Mouse (Mus musculus) intestine, embryonic 14.5 days (tissue): ENCODE results near the gene Heatr3. TPM values are rescaled to one million over a fixed set of nuclear protein-coding genes. Genes with fewer than 3 reads are reported as not detected.

ENCODE experiments used
- ATAC-seq: fragments of 200-750 bp; cut with Nextera tagmentation; replicated peaks from 2 replicates; pipeline ENCODE4 v1.8.0; 2017; ENCODE audit warnings: low read depth, moderate number of reproducible peaks, moderate TSS enrichment, moderate library complexity; ENCODE audit not compliant: low FRiP score, low TSS enrichment
- DNase-seq: peaks from one replicate; pipeline ENCODE4 v3.0.0-alpha.2; 2018; ENCODE audit warnings: low spot score
- H3K27ac ChIP-seq: fragments of 300-500 bp; sonication (generic); 2 replicates; pipeline ENCODE4 v1.5.1; 2014; ENCODE audit warnings: low read depth, mild to moderate bottlenecking, control low read depth
- H3K27me3 ChIP-seq: fragments of 300-500 bp; sonication (generic); replicated peaks from 2 replicates; pipeline ENCODE4 v1.6.1; 2014; ENCODE audit warnings: low read length, control low read depth; ENCODE audit not compliant: control insufficient read depth, insufficient read depth
- H3K36me3 ChIP-seq: fragments of 300-500 bp; sonication (generic); 2 replicates; pipeline ENCODE4 v1.6.1; 2014; ENCODE audit warnings: low read length, control low read depth; ENCODE audit not compliant: control insufficient read depth, insufficient read depth
- H3K4me1 ChIP-seq: fragments of 300-500 bp; sonication (generic); replicated peaks from 2 replicates; pipeline ENCODE4 v1.6.1; 2014; ENCODE audit warnings: low read length, control low read depth, mixed read lengths; ENCODE audit not compliant: control insufficient read depth, insufficient read depth
- H3K4me2 ChIP-seq: fragments of 300-500 bp; sonication (generic); 2 replicates; pipeline ENCODE4 v1.6.1; 2014; ENCODE audit warnings: low read length
- H3K4me3 ChIP-seq: fragments of 300-500 bp; sonication (generic); 2 replicates; pipeline ENCODE4 v1.5.1; 2014; ENCODE audit warnings: low read depth, low read length, control low read depth, mixed read lengths
- H3K9ac ChIP-seq: fragments of 300-500 bp; sonication (generic); 2 replicates; pipeline ENCODE4 v1.6.1; 2014; ENCODE audit warnings: mild to moderate bottlenecking, low read length
- H3K9me3 ChIP-seq: fragments of 300-500 bp; sonication (generic); 2 replicates; pipeline ENCODE4 v1.6.1; 2016; ENCODE audit warnings: low read length, control low read depth; ENCODE audit not compliant: control insufficient read depth
- WGBS: fragments of 180-500 bp; shearing (Covaris S2); extraction: QIAGEN DNeasy Blood & Tissue Kit; methylation state at CpG from one replicate; pipeline ENCODE4 v1.1.7; 2014; 5-methylcytosine and 5-hydroxymethylcytosine counted together
- polyA plus RNA-seq: library from polyadenylated mRNA; unstranded; fragments of >200 nt; fragmentation: Nextera tagmentation; extraction: Ambion mirVana; gene quantifications from 2 replicates; pipeline ENCODE4 v1.2.1, GENCODE M21; 2014

The Heatr3 gene
- 51.3 and 51.5 TPM in 2 replicates for polyA plus RNA-seq

DNA sequence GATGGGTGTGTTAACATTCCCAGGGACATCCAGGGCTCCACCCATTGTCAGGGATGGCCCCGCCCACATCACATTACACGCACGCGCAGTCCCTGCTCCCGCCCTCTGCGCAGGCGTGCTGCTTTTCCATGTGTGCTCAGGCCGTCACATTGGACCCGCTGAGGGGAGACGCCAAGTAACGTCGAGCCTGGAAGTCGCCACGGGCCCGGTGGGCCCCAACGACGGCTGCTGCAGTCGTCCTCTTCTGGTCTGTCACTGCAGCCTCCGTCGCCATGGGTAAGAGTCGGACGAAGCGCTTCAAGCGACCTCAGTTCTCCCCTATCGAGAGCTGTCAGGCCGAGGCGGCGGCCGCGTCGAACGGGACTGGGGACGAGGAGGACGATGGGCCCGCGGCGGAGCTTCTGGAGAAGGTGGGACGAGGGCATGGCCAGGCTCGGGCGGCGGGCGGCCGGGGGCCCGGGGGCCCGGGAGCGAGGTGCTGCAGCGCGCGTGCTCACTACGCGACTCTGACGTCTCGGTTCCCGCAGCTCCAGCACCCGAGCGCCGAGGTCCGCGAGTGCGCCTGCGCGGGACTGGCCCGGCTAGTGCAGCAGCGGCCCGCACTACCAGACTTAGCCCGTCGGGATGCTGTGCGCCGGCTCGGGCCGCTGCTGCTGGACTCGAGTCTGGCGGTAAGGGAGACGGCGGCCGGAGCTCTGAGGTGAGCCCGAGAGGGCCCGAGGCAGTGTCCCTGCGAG lies at the start of gene Heatr3:
Heatr3 (plus strand) TSS at position 108 of the 737 bp plus-strand sequence.
- DNase-seq = peak; percentile 99
- H3K9me3 ChIP-seq = no peaks in the 10 kb centered on the region
- ATAC-seq = peak; percentile 98
- peak within 1 kb of the TSS; percentile 78 for H3K4me2 ChIP-seq
- H3K4me3 ChIP-seq = peak within 1 kb of the TSS; percentile 98
- H3K9ac ChIP-seq = peak within 1 kb of the TSS; percentile 68
- peaks cover 65% of the 10 kb centered on the region for H3K36me3 ChIP-seq
- WGBS = under 1% methylated on average over 77 of the region's 79 CpGs
- peak within 1 kb of the TSS; percentile 90 for H3K27ac ChIP-seq
- H3K27me3 ChIP-seq = no peaks in the 10 kb centered on the region
- peaks cover 4% of the 10 kb centered on the region; the same call in 1 of the 2 replicates for H3K4me1 ChIP-seq

DNA sequence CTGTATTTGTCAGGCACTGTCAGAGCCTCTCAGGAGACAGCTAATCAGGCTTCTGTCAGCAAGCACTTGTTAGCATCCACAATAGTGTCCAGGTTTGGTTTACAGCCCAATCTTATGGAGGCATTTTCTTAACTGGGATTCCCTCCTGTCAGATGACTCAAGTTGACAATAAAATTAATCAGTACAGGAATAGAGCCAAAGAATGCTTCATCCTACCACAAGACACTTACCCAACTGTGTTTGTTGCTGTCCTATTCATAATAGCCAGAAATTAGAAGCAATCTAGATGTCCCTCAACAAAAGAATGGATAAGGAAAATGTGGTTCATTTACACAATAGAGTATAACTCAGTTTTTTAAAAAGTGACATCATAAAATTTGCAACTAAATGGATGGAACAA lies 49.6 kb upstream of the Heatr3 start:
- ATAC-seq (no peak), DNase-seq (no peak)
- Histone ChIP-seq H3K27me3 (no peaks in the 10 kb centered on the region), H3K9me3 (no peaks in the 10 kb centered on the region), H3K27ac (no peak overlapping the region), H3K4me3 (no peak overlapping the region), H3K4me2 (no peak overlapping the region), H3K36me3 (no peaks in the 10 kb centered on the region), H3K9ac (no peak overlapping the region), H3K4me1 (no peaks in the 10 kb centered on the region)

DNA sequence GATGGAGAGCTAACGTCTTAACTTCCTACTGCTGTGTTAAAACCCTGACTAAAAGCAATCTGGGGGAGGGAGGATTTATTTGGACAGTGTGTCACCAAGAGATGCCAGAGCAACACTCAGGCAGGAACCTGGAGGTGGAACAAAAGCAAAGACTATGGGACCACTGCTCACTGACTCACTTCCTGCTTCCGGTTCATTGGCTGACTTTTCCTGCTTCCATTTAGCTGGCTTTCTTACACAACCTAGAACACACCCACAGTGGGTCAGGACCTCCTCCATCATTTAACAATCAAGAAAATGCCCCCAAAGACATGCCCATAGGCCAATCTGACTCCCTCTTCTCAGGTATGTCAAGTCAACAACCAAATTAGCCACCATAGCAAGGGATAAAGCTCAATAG lies 46.0 kb upstream of the Heatr3 start:
- DNase-seq = no peak
- no peak overlapping the region for H3K9ac ChIP-seq
- no peak for ATAC-seq
- no peak overlapping the region for H3K4me3 ChIP-seq
- H3K4me2 ChIP-seq = no peak overlapping the region
- no peak overlapping the region for H3K27ac ChIP-seq
- no peaks in the 10 kb centered on the region for H3K4me1 ChIP-seq
- no peaks in the 10 kb centered on the region for H3K27me3 ChIP-seq
- H3K36me3 ChIP-seq = no peaks in the 10 kb centered on the region
- H3K9me3 ChIP-seq = no peaks in the 10 kb centered on the region
- WGBS = 87% methylated on average over 2 of the region's 2 CpGs

DNA sequence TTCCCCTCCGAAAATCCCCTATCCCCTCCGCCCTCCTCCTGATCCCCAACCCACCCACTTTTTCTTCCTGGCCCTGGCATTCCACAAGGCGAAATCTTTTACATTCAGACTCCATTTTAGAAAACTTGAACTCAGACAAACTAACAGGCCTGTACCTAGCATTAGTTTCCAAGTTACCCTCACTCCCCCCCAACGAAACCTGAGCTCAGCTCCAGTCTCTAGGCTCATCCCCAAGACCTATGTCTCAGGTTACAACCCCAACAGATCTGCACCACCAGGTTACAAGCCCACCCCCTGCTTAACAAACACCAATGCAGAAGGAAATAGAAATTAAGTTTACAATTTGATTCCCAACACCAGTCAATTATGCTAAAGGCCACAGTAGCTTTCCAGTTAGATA lies 44.3 kb upstream of the Heatr3 start:
- no peak overlapping the region for H3K4me3 ChIP-seq
- ATAC-seq = no peak
- no peak overlapping the region for H3K27ac ChIP-seq
- H3K27me3 ChIP-seq = no peaks in the 10 kb centered on the region
- H3K9me3 ChIP-seq = no peaks in the 10 kb centered on the region
- no peak for DNase-seq
- H3K9ac ChIP-seq = no peak overlapping the region
- no peaks in the 10 kb centered on the region for H3K36me3 ChIP-seq
- H3K4me2 ChIP-seq = no peak overlapping the region
- no peaks in the 10 kb centered on the region for H3K4me1 ChIP-seq
- WGBS = 55% methylated on average over 4 of the region's 4 CpGs

DNA sequence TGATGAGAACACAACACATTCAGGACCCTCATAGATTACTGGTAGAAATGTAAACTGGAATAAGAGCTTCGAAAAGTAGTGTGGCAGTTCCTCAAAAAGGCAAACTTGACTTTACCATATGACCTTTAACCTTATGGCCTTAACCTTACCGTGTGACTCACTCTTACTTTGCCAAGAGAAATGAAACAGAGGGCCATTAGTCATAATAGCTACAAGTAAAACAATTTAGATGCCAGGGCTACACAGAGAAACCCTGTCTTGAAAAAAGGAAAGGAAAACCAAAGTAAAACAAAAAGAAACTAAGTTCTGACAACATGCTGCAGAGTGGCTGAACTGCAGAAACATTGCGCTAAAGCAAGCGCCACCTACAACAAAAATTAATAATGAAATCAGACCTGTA lies 38.8 kb upstream of the Heatr3 start:
- no peak overlapping the region for H3K27ac ChIP-seq
- ATAC-seq (no peak), DNase-seq (no peak)
- H3K4me2 ChIP-seq = no peak overlapping the region
- no peak overlapping the region for H3K4me3 ChIP-seq
- 77% methylated on average over 4 of the region's 4 CpGs for WGBS
- H3K27me3 ChIP-seq = no peaks in the 10 kb centered on the region
- no peaks in the 10 kb centered on the region for H3K36me3 ChIP-seq
- no peak overlapping the region for H3K9ac ChIP-seq
- no peaks in the 10 kb centered on the region for H3K9me3 ChIP-seq
- H3K4me1 ChIP-seq = no peaks in the 10 kb centered on the region

DNA sequence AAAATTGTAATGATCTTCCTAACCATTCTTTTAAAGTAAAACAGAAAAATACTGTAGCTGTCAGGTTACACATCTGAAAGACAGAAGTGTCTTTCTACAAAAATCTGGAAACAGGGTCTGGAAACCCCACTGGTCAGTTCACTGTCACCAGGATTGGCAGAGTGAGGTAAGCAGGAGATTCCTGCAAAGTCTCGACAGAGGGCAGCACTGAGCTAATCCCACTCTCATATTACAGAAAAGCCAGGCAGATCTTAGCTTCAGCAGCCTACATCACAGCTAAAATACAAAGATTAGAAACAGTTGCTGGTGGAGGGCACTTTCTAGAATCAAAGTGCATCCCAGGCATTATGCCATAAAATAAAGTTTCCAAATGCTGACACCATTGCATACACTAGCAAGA lies 38.1 kb upstream of the Heatr3 start:
- Histone ChIP-seq H3K4me3 (no peak overlapping the region), H3K9ac (no peak overlapping the region), H3K4me1 (no peaks in the 10 kb centered on the region), H3K9me3 (no peaks in the 10 kb centered on the region), H3K27ac (no peak overlapping the region), H3K27me3 (no peaks in the 10 kb centered on the region), H3K4me2 (no peak overlapping the region), H3K36me3 (no peaks in the 10 kb centered on the region)
- WGBS = 0% methylated on average over 1 of the region's 1 CpGs
- ATAC-seq (no peak), DNase-seq (no peak)

DNA sequence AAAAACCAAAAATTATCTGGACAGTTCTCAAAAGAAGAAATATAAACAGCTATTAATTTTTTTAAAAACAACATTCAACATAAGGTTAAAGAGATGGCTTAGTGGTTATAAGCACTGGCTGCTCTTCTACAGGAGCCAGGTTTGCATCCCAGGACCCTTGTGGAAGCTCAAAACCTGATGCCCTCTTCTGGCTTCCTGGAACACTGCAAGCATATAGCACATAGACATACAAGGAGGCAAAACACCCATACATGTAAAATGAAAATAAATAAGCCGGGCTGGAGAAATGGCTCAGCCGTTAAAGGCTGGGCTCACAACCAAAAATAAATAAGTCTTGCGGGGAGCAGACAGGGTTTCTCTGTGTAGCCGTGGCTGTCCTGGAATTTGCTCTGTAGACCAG lies 28.4 kb upstream of the Heatr3 start:
- Histone ChIP-seq H3K27me3 (no peaks in the 10 kb centered on the region), H3K9me3 (no peaks in the 10 kb centered on the region), H3K4me2 (no peak overlapping the region), H3K4me1 (no peaks in the 10 kb centered on the region), H3K9ac (no peak overlapping the region), H3K36me3 (no peaks in the 10 kb centered on the region), H3K27ac (no peak overlapping the region), H3K4me3 (no peak overlapping the region)
- ATAC-seq (no peak), DNase-seq (no peak)
- 93% methylated on average over 4 of the region's 4 CpGs for WGBS

DNA sequence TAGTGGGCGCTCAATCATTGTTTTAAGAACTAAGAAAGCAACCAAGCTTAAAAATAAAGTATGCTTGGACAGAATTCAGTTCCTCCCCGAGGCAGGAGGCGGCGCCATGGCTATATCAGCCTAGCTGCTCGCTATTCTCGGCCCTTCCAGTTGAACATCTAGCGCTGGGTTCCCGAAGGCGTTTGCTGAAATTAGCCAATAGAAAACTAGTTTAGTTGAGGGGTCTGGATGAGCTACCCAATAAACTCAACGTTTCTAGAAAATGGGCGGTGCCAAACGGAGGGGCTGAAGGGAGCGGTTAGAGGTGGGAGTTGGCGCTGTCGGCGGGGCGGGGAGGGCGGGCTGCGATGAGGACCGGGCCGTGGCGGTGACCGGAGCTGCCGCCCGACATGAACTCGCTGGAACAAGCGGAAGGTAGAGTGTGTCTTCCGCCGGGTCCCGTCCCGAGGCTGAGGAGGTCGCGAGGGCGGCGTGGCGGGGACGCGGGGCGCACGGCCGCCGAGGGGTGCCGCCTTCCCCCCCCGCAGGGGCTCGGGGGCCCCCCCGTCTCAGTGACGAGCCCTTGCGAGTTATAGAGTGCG lies 19.1 kb upstream of the Heatr3 start, which contains the start of gene Cnep1r1:
Cnep1r1 (plus strand) TSS at position 314 of the 581 bp plus-strand sequence.
- peak; percentile 97 for ATAC-seq
- Histone ChIP-seq H3K4me2 (peak within 1 kb of the TSS; percentile 59), H3K36me3 (peaks cover 31% of the 10 kb centered on the region), H3K4me1 (0 out of 2 replicates have a peak, but pooled peaks cover 3% of the 10 kb centered on the region), H3K27me3 (no peaks in the 10 kb centered on the region), H3K27ac (peak within 1 kb of the TSS; percentile 76), H3K4me3 (peak within 1 kb of the TSS; percentile 97), H3K9me3 (no peaks in the 10 kb centered on the region), H3K9ac (peak within 1 kb of the TSS; percentile 90)
- WGBS = under 1% methylated on average over 49 of the region's 49 CpGs
- DNase-seq = peak; percentile 96
